Mouse (Mus musculus) layer of hippocampus, postnatal 25 days (tissue): ENCODE results near the gene Wdr38. TPM values are rescaled to one million over a fixed set of nuclear protein-coding genes. Genes with fewer than 3 reads are reported as not detected.
"Not testable (repeated sequence)": the region's sequence is repeated elsewhere in the genome, so short reads cannot be mapped to it uniquely, and the experiment has no call there.

Experiments used
- DNase-seq, 2 experiments: peaks; one replicate each; pipeline ENCODE4 v3.0.0; 2022; ENCODE audit warnings: mixed read lengths in 2 of 2, low spot score in 1 of 2; ENCODE audit errors: extremely low spot score in 1 of 2
- total RNA-seq, 2 experiments: library from RNA; stranded (reverse); gene quantifications; 2 replicates each; pipeline ENCODE4 v1.2.3; 2021

The Wdr38 gene
- total RNA-seq, 2 experiments from 2014 or later = 0.49 to 0.75 TPM

- DNase-seq = no peak
Observed at GRCm38 (mm10) chr2:38992004-38992403, 5.3 kb upstream of the Wdr38 start.

GRCm38 (mm10) chr2:38992452-38992851, 4.8 kb upstream of the Wdr38 start:
- no peak for DNase-seq

- DNase-seq = no peak
Observed at GRCm38 (mm10) chr2:38999381-38999780, 2.1 kb downstream of the Wdr38 start.

GRCm38 (mm10) chr2:38999910-39000586, 2.8 kb downstream of the Wdr38 start:
- DNase-seq = no peak

- DNase-seq = no peak
Observed at GRCm38 (mm10) chr2:39000587-39000919, 3.3 kb downstream of the Wdr38 start.

- DNase-seq = no peak
Observed at GRCm38 (mm10) chr2:39001866-39002265, 4.6 kb downstream of the Wdr38 start.

GRCm38 (mm10) chr2:39003106-39003505, 5.8 kb downstream of the Wdr38 start:
- no peak for DNase-seq

- no peak for DNase-seq
Observed at GRCm38 (mm10) chr2:39003512-39003911, 6.2 kb downstream of the Wdr38 start.

- no peak for DNase-seq
Observed at GRCm38 (mm10) chr2:39004372-39004771, 7.1 kb downstream of the Wdr38 start.

GRCm38 (mm10) chr2:39004880-39005435, 7.7 kb downstream of the Wdr38 start, which contains the start of gene Arpc5l:
Gene Arpc5l (plus strand): TSS chr2:39005348.
- peak; percentile 82 to 83 for DNase-seq

GRCm38 (mm10) chr2:39005574-39006079, 8.4 kb downstream of the Wdr38 start, which contains the start of gene Rpl35:
Gene Rpl35 (minus strand): TSS chr2:39005624.
- peak in 1 of 2 experiments; percentile 49 for DNase-seq

- DNase-seq = no peak
Observed at GRCm38 (mm10) chr2:39006149-39006730, 9.0 kb downstream of the Wdr38 start.

- DNase-seq = peak; percentile 87 to 91
Observed at GRCm38 (mm10) chr2:39007865-39008264, 10.6 kb downstream of the Wdr38 start.

- no peak for DNase-seq
Observed at GRCm38 (mm10) chr2:39008350-39008851, 11.1 kb downstream of the Wdr38 start.

GRCm38 (mm10) chr2:39008954-39009365, 11.7 kb downstream of the Wdr38 start:
- DNase-seq = no peak

GRCm38 (mm10) chr2:39010144-39010543, 12.9 kb downstream of the Wdr38 start:
- DNase-seq = not testable (repeated sequence)

- DNase-seq = no peak
Observed at GRCm38 (mm10) chr2:39011264-39011663, 14.0 kb downstream of the Wdr38 start.

- no peak for DNase-seq
Observed at GRCm38 (mm10) chr2:39011971-39012370, 14.7 kb downstream of the Wdr38 start.

- no peak for DNase-seq
Observed at GRCm38 (mm10) chr2:39012768-39013279, 15.5 kb downstream of the Wdr38 start.

GRCm38 (mm10) chr2:39016581-39016980, 19.3 kb downstream of the Wdr38 start:
- DNase-seq = no peak

GRCm38 (mm10) chr2:39020004-39020403, 22.7 kb downstream of the Wdr38 start:
- DNase-seq = no peak
